Mouse (Mus musculus) bone marrow macrophage, adult 2 months (primary cell): ENCODE data around the gene Inmt.

Source experiments
- CTCF ChIP-seq: IDR thresholded peaks from 2 replicates; pipeline ENCODE4 v1.5.1; 2012; ENCODE audit warnings: low read depth, mild to moderate bottlenecking, low read length, moderate library complexity
- POLR2A ChIP-seq: IDR thresholded peaks from 2 replicates; pipeline ENCODE4 v1.6.1; 2012; ENCODE audit warnings: mild to moderate bottlenecking, low read depth, low read length, borderline replicate concordance

- TF ChIP-seq POLR2A = no peak
- no peak for TF ChIP-seq CTCF
Observed at GRCm38 (mm10) chr6:55173171-55173570, 1.7 kb downstream of the Inmt start.
